Mouse (Mus musculus) liver, postnatal 0 days (tissue): ENCODE measurements at regions not wholly inside any gene's neighbourhood (a gene's known extent, or its start where the extent isn't known, plus 50 kb on each side); places are given as distances from the start of the nearest gene placed in this dataset.
A peak's percentile ranks its signal among the peaks of the same experiment; 100 is the strongest.

Source experiments
- CTCF ChIP-seq: sonication (generic); IDR thresholded peaks from 2 replicates; pipeline ENCODE4 v1.5.1; 2016; ENCODE audit warnings: antibody characterized with exemption, low read depth
- EP300 ChIP-seq: IDR thresholded peaks from 2 replicates; pipeline ENCODE4 v1.6.1; 2016; ENCODE audit warnings: antibody characterized with exemption, low read depth, mild to moderate bottlenecking

- TF ChIP-seq EP300 (peak; percentile 55; the same call in 1 of the 2 replicates), CTCF (no peak)
Measured at GRCm38 (mm10) chr17:61474405-61474804, 1406.7 kb downstream of the Efna5 start.
